9 mouse cellular contexts compared by ENCODE assay signal in the genomic region with DNA sequence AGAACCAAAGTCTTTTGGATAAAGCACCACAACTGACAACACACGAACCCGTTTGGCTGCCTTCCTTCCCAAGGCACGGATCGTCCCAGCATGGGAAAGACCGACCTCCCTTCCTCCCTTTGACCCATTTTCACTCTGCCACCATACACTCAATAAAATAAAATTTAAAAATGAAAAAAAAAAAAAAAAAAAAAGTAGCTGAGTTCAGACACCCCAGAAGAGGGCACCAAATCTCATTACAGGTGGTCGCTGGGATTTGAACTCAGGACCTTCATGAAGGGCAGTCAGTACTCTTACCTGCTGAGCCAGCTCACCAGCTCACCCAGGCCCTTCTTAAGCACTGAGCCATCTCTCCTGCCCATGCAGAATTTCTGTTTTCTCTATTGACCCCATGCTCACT. TPM values are rescaled to one million over a fixed set of nuclear protein-coding genes. Genes with fewer than 3 reads are reported as not detected.
DNase-seq lines count a peak whose midpoint lies in the region; ATAC-seq and TF ChIP-seq lines count a peak whose summit lies in the region.
"Had no signal": no experiment of that assay in that cellular context is flagged by ENCODE, and none has a peak within 500 bp of the region (broad histone marks: within the 10 kb centered on the region; RNA-seq: fewer than 3 reads in every experiment).

No protein-coding gene starts in this region.

- H3K27ac ChIP-seq in kidney, embryonic 16.5 days (ENCODE audit: low read length) = no peak overlapping the region
- no peak overlapping the region for H3K27ac ChIP-seq in MEL (ENCODE audit: control insufficient read depth, low read depth, low read length)
- no peak overlapping the region for H3K27ac ChIP-seq in hindbrain, embryonic 13.5 days
- no peak overlapping the region for H3K27ac ChIP-seq in liver, embryonic 16.5 days (ENCODE audit: low read length)

- no peak for TF ChIP-seq EP300 in MEL (IDR thresholded peaks at IDR 0.05; ENCODE audit: low read depth in 1 of 2, low read length in 2 of 2)

- H3K9me3 ChIP-seq in kidney, embryonic 16.5 days (ENCODE audit: low read length) = no peaks in the 10 kb centered on the region
- H3K9me3 ChIP-seq in MEL (replicated peaks; ENCODE audit: insufficient read depth, low read length) = no peaks in the 10 kb centered on the region
- no peaks in the 10 kb centered on the region for H3K9me3 ChIP-seq in hindbrain, embryonic 13.5 days
- no peaks in the 10 kb centered on the region for H3K9me3 ChIP-seq in liver, embryonic 16.5 days (replicated peaks; ENCODE audit: control insufficient read depth, low read length)

- peak overlapping the region; percentile 35; the same call in 1 of the 2 replicates for H3K4me3 ChIP-seq in kidney, embryonic 16.5 days (ENCODE audit: low read length)
- H3K4me3 ChIP-seq in MEL (ENCODE audit: control insufficient read depth in 1 of 2, insufficient read depth in 1 of 2, low read depth in 2 of 2, low read length in 2 of 2) = no peak overlapping the region
- no peak overlapping the region for H3K4me3 ChIP-seq in hindbrain, embryonic 13.5 days
- H3K4me3 ChIP-seq in liver, embryonic 16.5 days (ENCODE audit: low read depth, low read length) = no peak overlapping the region

- H3K27me3 ChIP-seq in kidney, embryonic 16.5 days (ENCODE audit: insufficient read depth, low read length) = no peaks in the 10 kb centered on the region
- H3K27me3 ChIP-seq in MEL (ENCODE audit: control insufficient read depth in 1 of 2, insufficient read depth in 2 of 2, low read length in 2 of 2) = no peaks in the 10 kb centered on the region
- H3K27me3 ChIP-seq in hindbrain, embryonic 13.5 days = no peaks in the 10 kb centered on the region
- H3K27me3 ChIP-seq in liver, embryonic 16.5 days (ENCODE audit: control insufficient read depth, insufficient read depth, low read depth, low read length) = no peaks in the 10 kb centered on the region

- no peak for TF ChIP-seq POLR2A in MEL (IDR thresholded peaks at IDR 0.05; ENCODE audit: control insufficient read depth in 1 of 2, insufficient read depth in 1 of 2, low read depth in 1 of 2, low read length in 2 of 2, poor library complexity in 1 of 2)

- H3K36me3 ChIP-seq in kidney, embryonic 16.5 days (ENCODE audit: insufficient read depth, low read length) = no peaks in the 10 kb centered on the region
- peaks cover 0 to 20% of the 10 kb centered on the region in 2 experiments; a peak in 2 of 4 replicates for H3K36me3 ChIP-seq in MEL (ENCODE audit: control insufficient read depth in 1 of 2, insufficient read depth in 2 of 2, low read length in 2 of 2)
- H3K36me3 ChIP-seq in hindbrain, embryonic 13.5 days = no peaks in the 10 kb centered on the region
- H3K36me3 ChIP-seq in liver, embryonic 16.5 days (ENCODE audit: control insufficient read depth, insufficient read depth) = no peaks in the 10 kb centered on the region

- TF ChIP-seq CTCF in MEL (IDR thresholded peaks at IDR 0.05 in 2 of 3, conservative IDR thresholded peaks at IDR 0.05 in 1 of 3; ENCODE audit: control insufficient read depth in 1 of 3, insufficient read depth in 1 of 3, low read depth in 2 of 3, low read length in 3 of 3, poor library complexity in 1 of 3, severe bottlenecking in 1 of 3) = peak in 1 of 3 experiments; percentile 28; a peak in 2 of 6 replicates

- WGBS in kidney, embryonic 16.5 days = 53% methylated on average over 6 of the region's 6 CpGs
- WGBS in hindbrain, embryonic 13.5 days = 39% methylated on average over 6 of the region's 6 CpGs
- WGBS in liver, embryonic 16.5 days (ENCODE audit: insufficient replicate concordance) = 47% methylated on average over 6 of the region's 6 CpGs

- H3K4me2 ChIP-seq in kidney, embryonic 16.5 days (replicated peaks; ENCODE audit: low read depth, low read length) = peak overlapping the region; percentile 54
- H3K4me2 ChIP-seq in hindbrain, embryonic 13.5 days = peak overlapping the region; percentile 44
- H3K4me2 ChIP-seq in liver, embryonic 16.5 days (ENCODE audit: low read depth, low read length) = peak overlapping the region; percentile 43; the same call in 1 of the 2 replicates

- H3K9ac ChIP-seq in kidney, embryonic 16.5 days (replicated peaks; ENCODE audit: low read length) = peak overlapping the region; percentile 56; the same call in 1 of the 2 replicates
- H3K9ac ChIP-seq in MEL (ENCODE audit: control insufficient read depth, low read depth, low read length, poor library complexity, severe bottlenecking) = no peak overlapping the region
- no peak overlapping the region for H3K9ac ChIP-seq in hindbrain, embryonic 13.5 days
- H3K9ac ChIP-seq in liver, embryonic 16.5 days (ENCODE audit: low read depth, low read length) = no peak overlapping the region

- DNase-seq in kidney, postnatal 25 days = no peak
- no peak for DNase-seq in MEL (ENCODE audit: low read depth, low spot score)
- DNase-seq in cerebellum, adult 8-10 months = no peak
- DNase-seq in cerebellum, adult 11 months = no peak
- DNase-seq: kidney, adult 2 months had no signal

- no peak for ATAC-seq in kidney, embryonic 16.5 days (ENCODE audit: low FRiP score, low TSS enrichment)
- ATAC-seq in hindbrain, embryonic 13.5 days (ENCODE audit: low FRiP score) = no peak
- no peak for ATAC-seq in liver, embryonic 16.5 days (ENCODE audit: low read depth)

- no peaks in the 10 kb centered on the region; the same call in 1 of the 2 replicates for H3K79me2 ChIP-seq in MEL (ENCODE audit: control insufficient read depth, insufficient read depth, low read length, poor library complexity)

- TF ChIP-seq RAD21 in MEL (IDR thresholded peaks at IDR 0.05; ENCODE audit: low read depth, low read length) = no peak

- H3K4me1 ChIP-seq in kidney, embryonic 16.5 days (ENCODE audit: insufficient read depth, low read length) = no peaks in the 10 kb centered on the region
- H3K4me1 ChIP-seq in MEL (ENCODE audit: control insufficient read depth in 1 of 2, insufficient read depth in 2 of 2, low read length in 2 of 2) = peaks cover 15 to 33% of the 10 kb centered on the region in 2 experiments
- H3K4me1 ChIP-seq in hindbrain, embryonic 13.5 days (replicated peaks) = peaks cover 21% of the 10 kb centered on the region
- H3K4me1 ChIP-seq in liver, embryonic 16.5 days (ENCODE audit: control insufficient read depth, low read depth, low read length) = peaks cover 9% of the 10 kb centered on the region

TF ChIP-seq in MEL, 35 proteins besides CTCF, POLR2A, EP300 and RAD21:
- TF ChIP-seq ZNF384 (IDR thresholded peaks at IDR 0.05; ENCODE audit: low read depth, low read length) = peak; percentile 88
- TF ChIP-seq ETS1 (IDR thresholded peaks at IDR 0.05; ENCODE audit: low read depth, low read length) = no peak

RNA-seq across cellular contexts. Expression of a gene that starts 5.0 kb away (rescaled TPM):
- 217 and 226 TPM in 2 replicates for polyA plus RNA-seq in kidney, embryonic 16.5 days (2015; fragmentation: Nextera tagmentation; extraction: Ambion mirVana)
- total RNA-seq in MEL (2012; rRNA removed) = 142 and 155 TPM in 2 replicates
- 100 to 1,000 TPM in 1 of 2 experiments, not detected in 1; 112 TPM for polyA plus RNA-seq in MEL (2012; ENCODE audit: insufficient read depth in 1 of 2, insufficient read length in 2 of 2, low read depth in 1 of 2, low replicate concordance in 2 of 2, missing spikeins in 1 of 2)
- 171 and 178 TPM in 2 replicates for polyA plus RNA-seq in hindbrain, embryonic 13.5 days (2015; fragmentation: Nextera tagmentation; extraction: Ambion mirVana)
- polyA plus RNA-seq in liver, embryonic 16.5 days (2015; fragmentation: Nextera tagmentation; extraction: Ambion mirVana) = 47.6 and 47.9 TPM in 2 replicates

RNA-seq across cellular contexts. Expression of a gene that starts 31.7 kb away (rescaled TPM):
- 5.8 and 5.9 TPM in 2 replicates for polyA plus RNA-seq in kidney, embryonic 16.5 days (2015; fragmentation: Nextera tagmentation; extraction: Ambion mirVana)
- 77.5 and 127 TPM in 2 replicates for total RNA-seq in MEL (2012; rRNA removed)
- 10 to 100 TPM in 1 of 2 experiments, not detected in 1; 53.5 TPM for polyA plus RNA-seq in MEL (2012; ENCODE audit: insufficient read depth in 1 of 2, insufficient read length in 2 of 2, low read depth in 1 of 2, low replicate concordance in 2 of 2, missing spikeins in 1 of 2)
- 3.1 and 3.3 TPM in 2 replicates for polyA plus RNA-seq in hindbrain, embryonic 13.5 days (2015; fragmentation: Nextera tagmentation; extraction: Ambion mirVana)
- 23.7 and 24.3 TPM in 2 replicates for polyA plus RNA-seq in liver, embryonic 16.5 days (2015; fragmentation: Nextera tagmentation; extraction: Ambion mirVana)

RNA-seq across cellular contexts. Expression of a gene that starts 33.0 kb away (rescaled TPM):
- 0.15 and 0.32 TPM in 2 replicates for polyA plus RNA-seq in kidney, embryonic 16.5 days (2015; fragmentation: Nextera tagmentation; extraction: Ambion mirVana)
- total RNA-seq in MEL (2012; rRNA removed) = not detected in 2 replicates
- polyA plus RNA-seq in MEL (2012; ENCODE audit: insufficient read depth in 1 of 2, insufficient read length in 2 of 2, low read depth in 1 of 2, low replicate concordance in 2 of 2, missing spikeins in 1 of 2) = under 1 TPM in 1 of 2 experiments, not detected in 1; 0.11 TPM
- 0.19 and 0.42 TPM in 2 replicates for polyA plus RNA-seq in hindbrain, embryonic 13.5 days (2015; fragmentation: Nextera tagmentation; extraction: Ambion mirVana)
- not detected in 2 replicates for polyA plus RNA-seq in liver, embryonic 16.5 days (2015; fragmentation: Nextera tagmentation; extraction: Ambion mirVana)
- total RNA-seq: left cerebral cortex, postnatal 25 days had no signal
